Mouse (Mus musculus): ENCODE measurements around the gene Grifin. TPM values are rescaled to one million over a fixed set of nuclear protein-coding genes. Genes with fewer than 3 reads are reported as not detected.

Grifin gene
- total RNA-seq (2021) = not detected

GRCm38 (mm10) chr5:140564896-140565295 is at the start of gene Grifin:
Grifin (minus strand) TSS chr5:140565071.
- DNase-seq = no peak
- intact Hi-C loops (cut with DNase I) = no loop called here

- intact Hi-C loops (cut with DNase I) = no loop called here
- no peak for DNase-seq
Measured at GRCm38 (mm10) chr5:140614141-140614540, 49.3 kb upstream of the Grifin start.

- DNase-seq = no peak
- intact Hi-C loops (cut with DNase I) = no loop called here
Measured at GRCm38 (mm10) chr5:140612191-140612590, 47.3 kb upstream of the Grifin start.

- DNase-seq = no peak
- intact Hi-C loops (cut with DNase I) = no loop called here
Measured at GRCm38 (mm10) chr5:140611611-140612185, 46.8 kb upstream of the Grifin start.

GRCm38 (mm10) chr5:140611021-140611583 is 46.2 kb upstream of the Grifin start:
- intact Hi-C loops (cut with DNase I) = no loop called here

GRCm38 (mm10) chr5:140610273-140611011 is 45.6 kb upstream of the Grifin start:
- intact Hi-C loops (cut with DNase I) = no loop called here
- DNase-seq = peak; percentile 57

More at GRCm38 (mm10) chr5:140611021-140611583, 46.2 kb upstream of the Grifin start:
- DNase-seq = peak; percentile 92

- peak; percentile 82 for DNase-seq
- intact Hi-C loops (cut with DNase I) = no loop called here
Measured at GRCm38 (mm10) chr5:140609511-140610272, 44.8 kb upstream of the Grifin start.

GRCm38 (mm10) chr5:140608634-140609015 is 43.8 kb upstream of the Grifin start:
- intact Hi-C loops (cut with DNase I) = no loop called here
- peak; percentile 67 for DNase-seq

GRCm38 (mm10) chr5:140607836-140608633 is 43.2 kb upstream of the Grifin start:
- intact Hi-C loops (cut with DNase I) = no loop called here

GRCm38 (mm10) chr5:140607001-140607835 is 42.3 kb upstream of the Grifin start, which contains the start of gene Lfng:
Lfng (plus strand) TSS chr5:140607320.
- peak; percentile 93 for DNase-seq
- intact Hi-C loops (cut with DNase I) = no loop called here

More at GRCm38 (mm10) chr5:140607836-140608633, 43.2 kb upstream of the Grifin start:
- DNase-seq = no peak

GRCm38 (mm10) chr5:140606386-140606785 is 41.5 kb upstream of the Grifin start:
- intact Hi-C loops (cut with DNase I) = no loop called here
- no peak for DNase-seq

GRCm38 (mm10) chr5:140605228-140605627 is 40.4 kb upstream of the Grifin start:
- no peak for DNase-seq
- intact Hi-C loops (cut with DNase I) = no loop called here

GRCm38 (mm10) chr5:140604386-140604785 is 39.5 kb upstream of the Grifin start:
- no peak for DNase-seq

GRCm38 (mm10) chr5:140602540-140602939 is 37.7 kb upstream of the Grifin start:
- DNase-seq = no peak
- intact Hi-C loops (cut with DNase I) = no loop called here

More at GRCm38 (mm10) chr5:140604386-140604785, 39.5 kb upstream of the Grifin start:
- intact Hi-C loops (cut with DNase I) = no loop called here

GRCm38 (mm10) chr5:140601712-140602111 is 36.8 kb upstream of the Grifin start:
- intact Hi-C loops (cut with DNase I) = no loop called here

GRCm38 (mm10) chr5:140599939-140600338 is 35.1 kb upstream of the Grifin start:
- DNase-seq = no peak
- intact Hi-C loops (cut with DNase I) = no loop called here

More at GRCm38 (mm10) chr5:140601712-140602111, 36.8 kb upstream of the Grifin start:
- peak; percentile 78 for DNase-seq

- intact Hi-C loops (cut with DNase I) = no loop called here
- no peak for DNase-seq
Measured at GRCm38 (mm10) chr5:140597787-140598186, 32.9 kb upstream of the Grifin start.

- intact Hi-C loops (cut with DNase I) = no loop called here
- no peak for DNase-seq
Measured at GRCm38 (mm10) chr5:140596927-140597588, 32.2 kb upstream of the Grifin start.

GRCm38 (mm10) chr5:140596426-140596825 is 31.6 kb upstream of the Grifin start:
- DNase-seq = no peak
- intact Hi-C loops (cut with DNase I) = no loop called here

All from left cerebral cortex, postnatal 4 days (tissue).